Mouse (Mus musculus) hindbrain, embryonic 16.5 days (tissue): ENCODE data around the gene Ush2a. TPM values are rescaled to one million over a fixed set of nuclear protein-coding genes. Genes with fewer than 3 reads are reported as not detected.

Experiments
- ATAC-seq: fragments of 200-750 bp; cut with Nextera tagmentation; 2 replicates; pipeline ENCODE4 v1.8.0; 2017; ENCODE audit warnings: moderate TSS enrichment, moderate library complexity
- H3K27ac ChIP-seq: fragments of 300-500 bp; sonication (generic); 2 replicates; pipeline ENCODE4 v1.5.1; 2014; ENCODE audit warnings: low read depth, mild to moderate bottlenecking, control low read depth, low read length, moderate library complexity
- H3K27me3 ChIP-seq: fragments of 300-500 bp; sonication (generic); replicated peaks from 2 replicates; pipeline ENCODE4 v1.6.1; 2014; ENCODE audit warnings: low read length; ENCODE audit not compliant: control insufficient read depth, insufficient read depth
- H3K36me3 ChIP-seq: fragments of 300-500 bp; sonication (generic); 2 replicates; pipeline ENCODE4 v1.6.1; 2014; ENCODE audit warnings: mild to moderate bottlenecking, low read length, moderate library complexity, mixed read lengths; ENCODE audit not compliant: control insufficient read depth, insufficient read depth
- H3K4me1 ChIP-seq: fragments of 300-500 bp; sonication (generic); 2 replicates; pipeline ENCODE4 v1.6.1; 2014; ENCODE audit warnings: low read depth, low read length; ENCODE audit not compliant: control insufficient read depth, insufficient read depth
- H3K4me2 ChIP-seq: fragments of 300-500 bp; sonication (generic); 2 replicates; pipeline ENCODE4 v1.6.1; 2014; ENCODE audit warnings: mild to moderate bottlenecking, low read length, control low read depth, moderate library complexity
- H3K4me3 ChIP-seq: fragments of 300-500 bp; sonication (generic); 2 replicates; pipeline ENCODE4 v1.5.1; 2014; ENCODE audit warnings: mild to moderate bottlenecking, low read length, control low read depth, moderate library complexity
- H3K9ac ChIP-seq: fragments of 300-500 bp; sonication (generic); 2 replicates; pipeline ENCODE4 v1.6.1; 2014; ENCODE audit warnings: low read depth, mild to moderate bottlenecking, control low read depth, low read length, moderate library complexity
- H3K9me3 ChIP-seq: fragments of 300-500 bp; sonication (generic); 2 replicates; pipeline ENCODE4 v1.6.1; 2014; ENCODE audit warnings: mild to moderate bottlenecking, low read length, moderate library complexity; ENCODE audit not compliant: control insufficient read depth
- WGBS: fragments of 180-500 bp; shearing (Covaris S2); extraction: QIAGEN DNeasy Blood & Tissue Kit; methylation state at CpG from one replicate; pipeline ENCODE4 v1.1.7; 2014; 5-methylcytosine and 5-hydroxymethylcytosine counted together
- polyA plus RNA-seq: library from polyadenylated mRNA; unstranded; fragments of >200 nt; fragmentation: Nextera tagmentation; extraction: Ambion mirVana; gene quantifications from 2 replicates; pipeline ENCODE4 v1.2.1, GENCODE M21; 2015

The Ush2a gene
- polyA plus RNA-seq, 1 experiment from 2014 or later, result 0.34 TPM

DNA sequence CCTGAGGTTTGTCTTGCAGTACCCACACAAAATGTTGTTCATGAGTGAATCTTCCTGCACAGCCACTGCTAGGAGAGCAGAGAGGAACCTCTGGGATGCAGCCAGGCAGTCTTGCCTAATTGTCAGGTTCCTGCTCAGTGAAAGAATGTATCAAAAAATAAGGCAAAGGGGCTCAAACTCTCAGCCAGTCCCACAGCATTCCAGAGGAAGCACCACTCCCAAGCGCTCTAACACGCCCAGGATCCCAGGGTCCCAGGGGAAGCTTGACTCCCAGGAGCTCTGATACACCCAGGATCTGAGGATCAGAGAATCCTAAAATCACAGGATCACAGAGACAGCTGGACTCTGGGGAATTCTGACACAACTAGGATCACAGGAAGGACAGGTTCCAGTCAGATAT, 434.5 kb downstream of the Ush2a start:
- Histone ChIP-seq H3K36me3 (no peaks in the 10 kb centered on the region), H3K27ac (no peak overlapping the region), H3K4me2 (no peak overlapping the region), H3K27me3 (no peaks in the 10 kb centered on the region), H3K9ac (no peak overlapping the region), H3K4me3 (no peak overlapping the region), H3K9me3 (peaks cover 7% of the 10 kb centered on the region), H3K4me1 (no peaks in the 10 kb centered on the region)
- 94% methylated on average over 2 of the region's 2 CpGs for WGBS
- no peak for ATAC-seq

DNA sequence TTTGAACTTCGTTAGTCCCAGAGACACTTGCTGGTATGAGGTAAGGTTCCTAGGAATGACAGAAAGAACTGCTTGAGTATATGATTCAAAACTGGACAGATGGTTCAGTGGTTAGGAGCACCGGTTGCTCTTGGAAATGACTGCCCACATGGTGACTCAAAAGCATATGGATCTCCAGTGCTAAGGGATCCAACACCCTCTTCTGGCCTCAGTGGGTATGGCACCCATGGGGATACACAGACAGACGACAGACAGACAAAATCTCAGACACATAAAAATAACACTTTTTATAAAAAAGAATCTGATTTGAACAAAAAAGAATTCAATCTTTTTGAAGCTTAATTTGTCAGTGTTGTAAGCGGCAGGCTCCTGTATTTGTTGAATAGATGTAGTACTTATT, 446.4 kb downstream of the Ush2a start:
- 88% methylated on average over 4 of the region's 4 CpGs for WGBS
- Histone ChIP-seq H3K4me3 (no peak overlapping the region), H3K9ac (no peak overlapping the region), H3K4me2 (no peak overlapping the region), H3K4me1 (no peaks in the 10 kb centered on the region), H3K9me3 (no peaks in the 10 kb centered on the region), H3K27ac (no peak overlapping the region), H3K36me3 (no peaks in the 10 kb centered on the region), H3K27me3 (no peaks in the 10 kb centered on the region)
- no peak for ATAC-seq

DNA sequence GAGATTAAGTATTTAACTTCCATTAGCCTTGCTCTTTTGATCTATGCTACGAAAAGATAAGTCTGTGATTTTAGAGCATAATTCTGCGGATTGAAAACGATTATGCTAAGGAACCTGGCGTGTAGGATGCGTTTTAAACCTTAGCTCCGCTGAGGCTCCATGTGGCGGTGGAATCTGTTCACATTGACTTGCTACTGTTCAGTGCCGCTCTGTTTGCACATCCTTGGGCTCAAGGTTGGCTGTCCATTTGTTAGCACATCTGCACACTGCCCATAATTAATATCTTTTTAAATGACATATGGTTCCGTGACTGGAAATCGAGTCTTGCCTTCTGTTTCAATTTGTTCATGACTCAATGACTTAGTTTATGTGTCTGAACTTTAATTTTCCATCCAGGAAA, 446.9 kb downstream of the Ush2a start:
- Histone ChIP-seq H3K9ac (no peak overlapping the region), H3K36me3 (no peaks in the 10 kb centered on the region), H3K27me3 (no peaks in the 10 kb centered on the region), H3K9me3 (no peaks in the 10 kb centered on the region), H3K4me2 (no peak overlapping the region), H3K27ac (no peak overlapping the region), H3K4me3 (no peak overlapping the region), H3K4me1 (no peaks in the 10 kb centered on the region)
- ATAC-seq, result no peak
- 88% methylated on average over 10 of the region's 10 CpGs for WGBS

DNA sequence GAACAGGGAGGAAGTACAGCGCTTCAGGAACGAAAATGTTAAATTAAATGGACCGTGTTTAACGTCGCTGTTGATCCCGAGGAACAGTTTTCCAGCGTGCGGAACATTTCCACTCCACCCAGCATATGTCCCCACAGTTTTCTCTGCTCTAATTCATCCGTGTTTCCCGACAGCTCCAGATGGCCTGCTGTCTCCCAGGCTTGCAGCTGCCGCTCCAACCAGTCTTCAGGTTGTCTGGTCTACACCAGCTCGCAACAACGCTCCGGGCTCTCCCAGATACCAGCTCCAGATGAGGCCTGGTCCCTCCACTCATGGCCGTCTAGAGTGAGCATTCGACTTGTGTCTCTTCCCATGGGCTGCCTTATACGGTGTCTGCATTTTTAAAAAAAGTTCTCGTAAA, 452.3 kb downstream of the Ush2a start:
- H3K27ac ChIP-seq, result no peak overlapping the region
- 64% methylated on average over 18 of the region's 18 CpGs for WGBS
- no peaks in the 10 kb centered on the region for H3K9me3 ChIP-seq
- no peak overlapping the region for H3K4me3 ChIP-seq
- no peaks in the 10 kb centered on the region for H3K36me3 ChIP-seq
- no peaks in the 10 kb centered on the region for H3K27me3 ChIP-seq
- no peak overlapping the region for H3K9ac ChIP-seq
- H3K4me2 ChIP-seq, result no peak overlapping the region
- ATAC-seq, result 0 out of 2 replicates have a peak, but pooled peaks have one; percentile 40
- H3K4me1 ChIP-seq, result no peaks in the 10 kb centered on the region

DNA sequence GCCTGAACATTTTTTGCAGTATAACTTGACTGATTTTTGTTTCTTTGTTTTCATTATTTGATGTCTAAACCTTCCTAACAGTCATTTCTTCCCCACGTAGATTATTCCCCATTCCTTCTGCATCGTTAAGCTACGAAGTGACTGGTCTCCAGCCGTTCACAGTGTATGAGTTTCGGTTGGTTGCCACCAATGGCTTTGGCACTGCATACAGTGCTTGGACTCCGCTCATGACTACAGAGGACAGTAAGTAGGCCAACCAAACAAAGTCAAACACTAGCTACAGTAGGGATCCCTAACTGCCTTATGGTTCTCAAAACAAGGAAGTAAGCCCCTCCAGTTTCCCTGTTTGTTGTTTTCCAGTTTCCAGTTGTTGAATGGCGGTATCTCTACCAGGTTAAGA, 453.1 kb downstream of the Ush2a start:
- no peaks in the 10 kb centered on the region for H3K27me3 ChIP-seq
- no peak overlapping the region for H3K27ac ChIP-seq
- H3K4me2 ChIP-seq, result no peak overlapping the region
- WGBS, result 73% methylated on average over 7 of the region's 7 CpGs
- H3K9ac ChIP-seq, result no peak overlapping the region
- no peaks in the 10 kb centered on the region for H3K4me1 ChIP-seq
- ATAC-seq, result no peak
- no peaks in the 10 kb centered on the region for H3K36me3 ChIP-seq
- H3K9me3 ChIP-seq, result no peaks in the 10 kb centered on the region
- H3K4me3 ChIP-seq, result no peak overlapping the region

DNA sequence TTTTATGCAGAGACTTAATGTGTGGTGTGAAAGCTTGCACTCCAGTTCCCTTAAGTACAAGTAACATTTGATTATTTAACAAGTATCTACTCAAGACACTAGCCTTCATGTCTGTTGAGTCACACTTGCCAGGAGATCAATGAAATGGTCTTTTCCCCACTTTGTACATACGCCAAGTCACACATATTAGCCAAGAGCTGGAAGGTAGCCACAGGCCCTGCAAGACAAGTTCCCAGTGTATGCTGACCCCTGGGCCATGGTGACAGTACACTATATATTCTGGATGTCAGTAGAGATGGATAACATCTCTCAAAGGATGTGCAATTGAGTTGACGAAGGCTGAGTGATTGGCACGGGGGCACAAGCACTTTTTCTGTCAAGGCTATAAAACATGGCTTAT, 455.1 kb downstream of the Ush2a start:
- 85% methylated on average over 3 of the region's 3 CpGs for WGBS

DNA sequence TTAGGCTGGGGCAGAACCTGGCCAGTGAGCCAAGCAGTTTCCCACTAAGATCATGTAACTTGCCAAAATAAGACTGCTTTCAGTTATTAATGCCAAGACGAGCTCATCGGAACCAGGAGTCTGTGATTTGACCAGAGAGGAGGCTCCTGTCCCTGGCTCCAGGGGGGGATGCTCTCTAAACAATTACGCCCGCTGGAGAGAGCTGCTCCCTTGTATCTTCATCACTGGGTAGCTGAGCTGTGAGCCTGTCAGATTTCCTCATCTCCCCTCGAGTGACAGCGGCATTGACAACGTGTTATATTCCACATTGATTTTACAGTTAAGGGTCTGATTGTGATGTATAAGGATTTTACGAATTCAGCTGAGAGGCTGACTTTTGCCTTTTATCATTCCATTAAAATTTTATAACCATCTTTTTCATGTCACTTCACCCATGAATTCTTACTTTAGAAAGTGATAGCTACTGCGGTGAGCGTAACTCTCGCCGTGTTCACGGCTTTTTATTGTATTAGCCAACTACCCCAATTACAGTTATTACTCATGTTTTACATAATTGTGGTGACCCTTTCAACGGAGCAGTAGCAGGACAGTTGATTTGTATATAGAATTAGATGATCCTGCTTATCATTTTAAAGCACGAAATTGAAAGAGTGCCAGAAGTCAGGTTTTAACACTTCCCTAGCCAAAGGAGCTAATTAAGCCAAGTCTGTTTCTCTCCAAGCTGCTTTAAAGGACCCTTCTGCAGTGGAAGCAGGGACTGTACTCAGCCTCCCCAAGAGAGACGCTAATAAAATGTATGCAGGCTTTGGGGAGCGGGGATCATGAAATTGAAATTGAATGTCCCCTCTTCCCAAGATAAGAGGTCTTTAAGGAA, 463.5 kb downstream of the Ush2a start:
- ATAC-seq, result no peak
- Histone ChIP-seq H3K4me2 (peak overlapping the region; percentile 27), H3K4me3 (no peak overlapping the region), H3K27ac (no peak overlapping the region), H3K4me1 (peaks cover 6% of the 10 kb centered on the region), H3K9me3 (no peaks in the 10 kb centered on the region), H3K9ac (no peak overlapping the region), H3K27me3 (no peaks in the 10 kb centered on the region), H3K36me3 (no peaks in the 10 kb centered on the region)
- WGBS, result 54% methylated on average over 17 of the region's 17 CpGs

More for the DNA sequence above, 455.1 kb downstream of the Ush2a start:
- no peak overlapping the region for H3K4me2 ChIP-seq
- no peak overlapping the region for H3K9ac ChIP-seq
- H3K4me3 ChIP-seq, result no peak overlapping the region
- H3K9me3 ChIP-seq, result no peaks in the 10 kb centered on the region
- no peaks in the 10 kb centered on the region for H3K27me3 ChIP-seq
- H3K36me3 ChIP-seq, result no peaks in the 10 kb centered on the region
- no peak overlapping the region for H3K27ac ChIP-seq
- ATAC-seq, result no peak
- H3K4me1 ChIP-seq, result no peaks in the 10 kb centered on the region

DNA sequence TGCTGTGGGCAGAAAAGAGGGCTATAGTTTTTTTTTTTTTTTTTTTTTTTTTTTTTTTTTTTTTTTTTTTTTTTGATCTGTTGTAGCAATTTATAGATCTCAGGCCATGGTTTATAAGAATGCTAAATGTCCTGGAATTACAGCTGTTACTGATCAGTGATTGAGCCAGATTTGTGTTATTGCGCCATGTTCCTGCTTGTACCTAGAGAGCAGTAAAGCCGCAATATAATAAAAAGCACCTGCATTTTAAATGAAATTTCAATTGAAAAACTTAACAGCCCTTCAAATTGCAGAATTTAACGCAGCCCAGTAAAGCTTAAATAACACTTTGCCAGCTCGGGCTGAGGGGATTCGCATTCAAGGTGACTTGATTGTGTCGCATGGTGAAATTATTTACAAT, 465.1 kb downstream of the Ush2a start:
- Histone ChIP-seq H3K36me3 (no peaks in the 10 kb centered on the region), H3K4me3 (no peak overlapping the region), H3K9me3 (no peaks in the 10 kb centered on the region), H3K4me1 (peaks cover 6% of the 10 kb centered on the region), H3K27me3 (no peaks in the 10 kb centered on the region), H3K27ac (no peak overlapping the region), H3K9ac (no peak overlapping the region), H3K4me2 (no peak overlapping the region)
- ATAC-seq, result no peak
- WGBS, result 64% methylated on average over 6 of the region's 6 CpGs

DNA sequence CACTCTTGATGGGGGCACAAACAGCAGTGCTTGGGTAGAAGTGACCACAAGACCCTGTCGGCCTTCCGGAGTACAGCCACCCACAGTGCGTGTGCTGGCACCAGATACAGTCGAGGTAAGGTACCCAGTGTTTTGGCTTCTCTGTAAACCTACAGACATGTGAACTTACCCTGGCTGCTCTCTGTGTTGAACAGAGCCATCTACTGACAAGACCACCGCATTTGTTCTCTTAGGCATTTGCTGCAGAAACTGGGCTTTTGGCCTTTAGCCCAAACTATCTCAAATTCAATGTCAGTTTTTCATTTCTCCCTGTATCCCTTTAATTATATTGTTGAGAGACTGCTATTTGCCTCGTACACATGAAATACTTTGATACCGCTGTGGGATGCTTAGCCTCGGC, 466.8 kb downstream of the Ush2a start:
- Histone ChIP-seq H3K27ac (no peak overlapping the region), H3K4me3 (no peak overlapping the region), H3K9ac (no peak overlapping the region), H3K36me3 (no peaks in the 10 kb centered on the region), H3K4me2 (peak overlapping the region; percentile 18; the same call in 1 of the 2 replicates), H3K27me3 (no peaks in the 10 kb centered on the region), H3K9me3 (no peaks in the 10 kb centered on the region), H3K4me1 (peaks cover 6% of the 10 kb centered on the region)
- 57% methylated on average over 8 of the region's 8 CpGs for WGBS
- ATAC-seq, result peak; percentile 56; the same call in 1 of the 2 replicates
